Mouse (Mus musculus): ENCODE measurements at regions not wholly inside any gene's neighbourhood (a gene's known extent, or its start where the extent isn't known, plus 50 kb on each side); places are given as distances from the start of the nearest gene placed in this dataset.

- ATAC-seq (no peak), DNase-seq (ENCODE audit: low read depth, low spot score) (no peak)
- POLR2A ChIA-PET: no interaction called here
- H3K27me3 ChIP-seq: no peaks in the 10 kb centered on the region
- in situ Hi-C loops (cut with MboI; ENCODE audit: low pct_unique_long_range_greater_than_20kb): no loop called here
- CTCF ChIA-PET: interaction anchor here (0.9 kb wide), 1 partner anchor 9 kb away, joined by 3 read pairs; no protein-coding TSS in a partner anchor
- no peak for TF ChIP-seq CTCF (IDR thresholded peaks at IDR 0.05)
Observed at GRCm38 (mm10) chr4:4226209-4226608, 148.9 kb upstream of the Sdr16c6 start.

- TF ChIP-seq CTCF (IDR thresholded peaks at IDR 0.05): no peak
- ATAC-seq (no peak), DNase-seq (ENCODE audit: low read depth, low spot score) (no peak)
- POLR2A ChIA-PET: no interaction called here
- CTCF ChIA-PET: no interaction called here
- in situ Hi-C loops (cut with MboI; ENCODE audit: low pct_unique_long_range_greater_than_20kb): no loop called here
- H3K27me3 ChIP-seq: no peaks in the 10 kb centered on the region
Observed at GRCm38 (mm10) chr4:4219701-4220100, 142.4 kb upstream of the Sdr16c6 start.

GRCm38 (mm10) chr4:4211892-4212291, 134.6 kb upstream of the Sdr16c6 start:
- DNase-seq (ENCODE audit: low read depth, low spot score): no peak
- in situ Hi-C loops (cut with MboI; ENCODE audit: low pct_unique_long_range_greater_than_20kb): no loop called here
- H3K27me3 ChIP-seq: no peaks in the 10 kb centered on the region
- no peak for TF ChIP-seq CTCF (IDR thresholded peaks at IDR 0.05)
- no peak for ATAC-seq
- CTCF ChIA-PET: no interaction called here
- POLR2A ChIA-PET: no interaction called here

- ChIA-PET POLR2A (no interaction called here), CTCF (interaction anchor here (2.8 kb wide), 1 partner anchor 12 kb away, joined by 10 read pairs; no protein-coding TSS in a partner anchor)
- in situ Hi-C loops (cut with MboI; ENCODE audit: low pct_unique_long_range_greater_than_20kb): no loop called here
- H3K27me3 ChIP-seq: peaks cover 3% of the 10 kb centered on the region
- no peak for ATAC-seq
- TF ChIP-seq CTCF (IDR thresholded peaks at IDR 0.05): no peak
- DNase-seq (ENCODE audit: low read depth, low spot score): no peak
Observed at GRCm38 (mm10) chr4:4205158-4205557, 127.8 kb upstream of the Sdr16c6 start.

GRCm38 (mm10) chr4:4199309-4199708, 122.0 kb upstream of the Sdr16c6 start:
- in situ Hi-C loops (cut with MboI; ENCODE audit: low pct_unique_long_range_greater_than_20kb): loop anchor here (25.0 kb wide), 1 partner anchor 112 kb away; the partner anchor contains the start of gene Sdr16c6
- TF ChIP-seq CTCF (IDR thresholded peaks at IDR 0.05): no peak
- DNase-seq (ENCODE audit: low read depth, low spot score): no peak
- peaks cover 1% of the 10 kb centered on the region for H3K27me3 ChIP-seq
- POLR2A ChIA-PET: no interaction called here
- no peak for ATAC-seq
- CTCF ChIA-PET: interaction anchor here (1.4 kb wide), 1 partner anchor 16 kb away, joined by 3 read pairs; no protein-coding TSS in a partner anchor

GRCm38 (mm10) chr4:4195834-4196233, 118.5 kb upstream of the Sdr16c6 start:
- ATAC-seq (no peak), DNase-seq (ENCODE audit: low read depth, low spot score) (no peak)
- CTCF ChIA-PET: no interaction called here
- H3K27me3 ChIP-seq: peaks cover 9% of the 10 kb centered on the region
- POLR2A ChIA-PET: no interaction called here
- in situ Hi-C loops (cut with MboI; ENCODE audit: low pct_unique_long_range_greater_than_20kb): loop anchor here (25.0 kb wide), 1 partner anchor 109 kb away; the partner anchor contains the start of gene Sdr16c6
- TF ChIP-seq CTCF (IDR thresholded peaks at IDR 0.05): no peak

- POLR2A ChIA-PET: no interaction called here
- no peak for TF ChIP-seq CTCF (IDR thresholded peaks at IDR 0.05)
- CTCF ChIA-PET: no interaction called here
- no peak for DNase-seq (ENCODE audit: low read depth, low spot score)
- no peak for ATAC-seq
- in situ Hi-C loops (cut with MboI; ENCODE audit: low pct_unique_long_range_greater_than_20kb): loop anchor here (25.0 kb wide), 1 partner anchor 108 kb away; the partner anchor contains the start of gene Sdr16c6
- H3K27me3 ChIP-seq: peaks cover 11% of the 10 kb centered on the region
Observed at GRCm38 (mm10) chr4:4195250-4195649, 117.9 kb upstream of the Sdr16c6 start.
